Mouse (Mus musculus): ENCODE data around the gene Sv2b. TPM values are rescaled to one million over a fixed set of nuclear protein-coding genes. Genes with fewer than 3 reads are reported as not detected.

The Sv2b gene
- polyA plus RNA-seq, 3 experiments from 2014 or later, result not detected

GRCm38 (mm10) chr7:75290554-75290953 lies 18.5 kb downstream of the Sv2b start:
- no peak for ATAC-seq

- ATAC-seq, result no peak
These were observed 21.8 kb downstream of the Sv2b start for GRCm38 (mm10) chr7:75287237-75287636.

GRCm38 (mm10) chr7:75282951-75283350 lies 26.1 kb downstream of the Sv2b start:
- ATAC-seq, result no peak

GRCm38 (mm10) chr7:75282080-75282650 lies 26.9 kb downstream of the Sv2b start:
- no peak for ATAC-seq

GRCm38 (mm10) chr7:75281106-75281505 lies 28.0 kb downstream of the Sv2b start:
- no peak for ATAC-seq

GRCm38 (mm10) chr7:75277847-75278246 lies 31.2 kb downstream of the Sv2b start:
- ATAC-seq, result no peak

- ATAC-seq, result no peak
These were observed 32.3 kb downstream of the Sv2b start for GRCm38 (mm10) chr7:75276739-75277138.

GRCm38 (mm10) chr7:75274518-75274917 lies 34.5 kb downstream of the Sv2b start:
- no peak for ATAC-seq

GRCm38 (mm10) chr7:75273633-75274032 lies 35.4 kb downstream of the Sv2b start:
- ATAC-seq, result no peak

GRCm38 (mm10) chr7:75271921-75272381 lies 37.1 kb downstream of the Sv2b start:
- no peak for ATAC-seq

- no peak for ATAC-seq
These were observed 37.8 kb downstream of the Sv2b start for GRCm38 (mm10) chr7:75271306-75271705.

GRCm38 (mm10) chr7:75267236-75267635 lies 41.8 kb downstream of the Sv2b start:
- no peak for ATAC-seq

- ATAC-seq, result no peak
These were observed 43.8 kb downstream of the Sv2b start for GRCm38 (mm10) chr7:75265241-75265640.

- ATAC-seq, result no peak
These were observed 49.1 kb downstream of the Sv2b start for GRCm38 (mm10) chr7:75259945-75260344.

- no peak for ATAC-seq
These were observed 55.3 kb downstream of the Sv2b start for GRCm38 (mm10) chr7:75253611-75254250.

- no peak for ATAC-seq
These were observed 68.1 kb downstream of the Sv2b start for GRCm38 (mm10) chr7:75240754-75241507.

GRCm38 (mm10) chr7:75236386-75236785 lies 72.7 kb downstream of the Sv2b start:
- no peak for ATAC-seq

GRCm38 (mm10) chr7:75224206-75224605 lies 84.9 kb downstream of the Sv2b start:
- ATAC-seq, result no peak

GRCm38 (mm10) chr7:75222704-75223431 lies 86.2 kb downstream of the Sv2b start:
- ATAC-seq, result no peak

GRCm38 (mm10) chr7:75220786-75221185 lies 88.3 kb downstream of the Sv2b start:
- no peak for ATAC-seq

- ATAC-seq, result no peak
These were observed 88.8 kb downstream of the Sv2b start for GRCm38 (mm10) chr7:75220296-75220695.

GRCm38 (mm10) chr7:75216180-75216579 lies 92.9 kb downstream of the Sv2b start:
- no peak for ATAC-seq

- no peak for ATAC-seq
These were observed 99.8 kb downstream of the Sv2b start for GRCm38 (mm10) chr7:75209221-75209641.
